Mouse (Mus musculus) ES-Bruce4 (cell line): ENCODE data around the gene Leng8.

ENCODE experiments used
- CTCF ChIP-seq: IDR thresholded peaks from one replicate; pipeline ENCODE4 v1.8.1; 2011; ENCODE audit warnings: low read depth, low read length
- POLR2A ChIP-seq: IDR thresholded peaks from one replicate; pipeline ENCODE4 v1.8.1; 2011; ENCODE audit warnings: low read length; ENCODE audit not compliant: insufficient read depth

- no peak for TF ChIP-seq POLR2A
- TF ChIP-seq CTCF: no peak
These were observed 11.5 kb upstream of the Leng8 start for GRCm38 (mm10) chr7:4125306-4125705.
